Mouse (Mus musculus) CD4-positive helper T cell, adult 2 months (primary cell): Measurements from ENCODE around the gene Mapkap1.

ENCODE experiments used
- DNase-seq: peaks from one replicate; pipeline ENCODE4 v3.0.0-alpha.2; 2012; ENCODE audit warnings: low read depth, missing footprints, low spot score

The Mapkap1 gene

GRCm38 (mm10) chr2:34406601-34407464, at the start of gene Mapkap1:
Mapkap1 (plus strand) TSS chr2:34406771.
- DNase-seq, result peak; percentile 97

- no peak for DNase-seq
These were observed 42.9 kb upstream of the Mapkap1 start for GRCm38 (mm10) chr2:34363678-34364077.

GRCm38 (mm10) chr2:34367024-34367423, 39.5 kb upstream of the Mapkap1 start:
- no peak for DNase-seq

GRCm38 (mm10) chr2:34368396-34368795, 38.2 kb upstream of the Mapkap1 start:
- no peak for DNase-seq

- DNase-seq, result no peak
These were observed 36.2 kb upstream of the Mapkap1 start for GRCm38 (mm10) chr2:34370349-34370724.

- peak; percentile 23 for DNase-seq
These were observed 35.7 kb upstream of the Mapkap1 start for GRCm38 (mm10) chr2:34370725-34371440.

GRCm38 (mm10) chr2:34371441-34372304, 34.9 kb upstream of the Mapkap1 start:
- DNase-seq, result peak; percentile 68

- DNase-seq, result peak; percentile 93
These were observed 34.0 kb upstream of the Mapkap1 start, which contains the start of gene Pbx3 for GRCm38 (mm10) chr2:34372305-34373301. Pbx3 (minus strand) TSS chr2:34373142.

- DNase-seq, result no peak
These were observed 32.7 kb upstream of the Mapkap1 start for GRCm38 (mm10) chr2:34373886-34374285.

- no peak for DNase-seq
These were observed 32.2 kb upstream of the Mapkap1 start for GRCm38 (mm10) chr2:34374349-34374748.

- DNase-seq, result no peak
These were observed 27.6 kb upstream of the Mapkap1 start for GRCm38 (mm10) chr2:34378930-34379329.

- DNase-seq, result no peak
These were observed 7.0 kb upstream of the Mapkap1 start for GRCm38 (mm10) chr2:34399535-34399934.

- DNase-seq, result no peak
These were observed 1.0 kb downstream of the Mapkap1 start for GRCm38 (mm10) chr2:34407596-34407995.

- DNase-seq, result no peak
These were observed 1.8 kb downstream of the Mapkap1 start for GRCm38 (mm10) chr2:34408341-34408740.

- DNase-seq, result no peak
These were observed 3.3 kb downstream of the Mapkap1 start for GRCm38 (mm10) chr2:34409741-34410340.

GRCm38 (mm10) chr2:34420256-34420655, 13.7 kb downstream of the Mapkap1 start:
- DNase-seq, result no peak

- DNase-seq, result no peak
These were observed 17.6 kb downstream of the Mapkap1 start for GRCm38 (mm10) chr2:34424186-34424585.

GRCm38 (mm10) chr2:34425573-34426223, 19.1 kb downstream of the Mapkap1 start:
- no peak for DNase-seq

- no peak for DNase-seq
These were observed 24.1 kb downstream of the Mapkap1 start for GRCm38 (mm10) chr2:34430663-34431062.
